Mouse (Mus musculus) embryonic fibroblast, embryonic 13.5 days (primary cell): ENCODE measurements around the gene Vmn1r22. TPM values are rescaled to one million over a fixed set of nuclear protein-coding genes. Genes with fewer than 3 reads are reported as not detected.
"Not testable (repeated sequence)": the region's sequence is repeated elsewhere in the genome, so short reads cannot be mapped to it uniquely, and the experiment has no call there.

Experiments
- H3K27ac ChIP-seq: 2 replicates; pipeline ENCODE4 v1.5.1; 2012; ENCODE audit warnings: low read length, control low read depth, inconsistent platforms; ENCODE audit not compliant: insufficient read depth
- H3K4me1 ChIP-seq: 2 replicates; pipeline ENCODE4 v1.6.1; 2011; ENCODE audit warnings: low read length; ENCODE audit not compliant: control insufficient read depth, insufficient read depth
- H3K4me3 ChIP-seq: 2 replicates; pipeline ENCODE4 v1.5.1; 2011; ENCODE audit warnings: mild to moderate bottlenecking, control low read depth, low read length; ENCODE audit not compliant: insufficient read depth
- CTCF ChIP-seq: IDR thresholded peaks from 2 replicates; pipeline ENCODE4 v1.5.1; 2011; ENCODE audit warnings: mild to moderate bottlenecking, control low read depth, low read length, moderate library complexity, borderline replicate concordance; ENCODE audit not compliant: insufficient read depth
- POLR2A ChIP-seq: IDR thresholded peaks from 2 replicates; pipeline ENCODE4 v1.6.1; 2011; ENCODE audit warnings: low read depth, mild to moderate bottlenecking, control low read depth, low read length, moderate library complexity
- polyA plus RNA-seq: library from polyadenylated mRNA; stranded (reverse); fragments of >200 nt; gene quantifications from 2 replicates; pipeline ENCODE4 v1.2.4, GENCODE M21; 2011; ENCODE audit warnings: low read depth; ENCODE audit not compliant: missing spikeins, insufficient read length

The Vmn1r22 gene
- not detected in 2 replicates for polyA plus RNA-seq

DNA sequence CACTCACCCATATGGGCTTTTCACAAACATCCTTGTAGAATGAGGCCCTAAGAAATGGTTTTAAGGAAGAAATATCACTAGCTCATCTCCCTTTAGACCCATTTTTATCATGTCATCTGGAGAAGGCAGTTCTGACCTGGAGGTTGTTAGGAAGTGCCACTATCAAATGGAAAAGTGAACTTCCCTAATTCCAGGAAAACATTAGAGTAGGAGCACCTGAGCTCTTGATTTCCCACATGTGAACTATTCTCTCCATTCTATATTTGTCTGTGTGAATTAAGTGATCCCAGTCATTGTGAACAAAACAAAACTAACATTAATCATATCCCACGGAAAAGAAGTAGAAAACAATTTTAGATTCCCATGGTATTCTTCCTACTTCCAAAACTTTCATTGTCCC is at the start of gene Vmn1r22:
Gene Vmn1r22, minus strand, starts transcription at position 101 of the 400 bp plus-strand sequence.
- Histone ChIP-seq H3K27ac (no peak within 1 kb of the TSS), H3K4me3 (no peak within 1 kb of the TSS), H3K4me1 (no peaks in the 10 kb centered on the region)
- TF ChIP-seq CTCF: no peak
- no peak for TF ChIP-seq POLR2A

DNA sequence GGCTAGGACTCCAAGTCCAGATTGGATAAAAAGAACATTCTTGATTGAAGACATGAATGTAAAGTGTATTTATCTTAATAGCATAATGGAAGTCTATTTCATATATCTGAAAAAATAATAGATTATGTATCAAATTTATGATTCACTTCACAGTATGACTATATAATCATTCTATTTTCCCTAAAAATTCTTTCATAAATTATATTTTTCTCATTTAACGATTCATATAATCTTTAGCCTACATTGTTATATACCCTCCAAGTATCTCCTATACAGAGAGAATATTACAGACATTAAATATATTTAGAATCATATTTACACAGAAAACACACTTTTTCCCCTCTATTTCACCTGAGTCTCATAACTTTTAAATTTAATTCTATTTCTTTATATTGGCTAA is 18.9 kb upstream of the Vmn1r22 start, which contains the start of gene Vmn1r23:
Gene Vmn1r23, minus strand, starts transcription at position 101 of the 400 bp plus-strand sequence.
- H3K4me1 ChIP-seq: no peaks in the 10 kb centered on the region
- no peak within 1 kb of the TSS for H3K27ac ChIP-seq
- TF ChIP-seq CTCF: no peak
- no peak for TF ChIP-seq POLR2A
- no peak within 1 kb of the TSS for H3K4me3 ChIP-seq

DNA sequence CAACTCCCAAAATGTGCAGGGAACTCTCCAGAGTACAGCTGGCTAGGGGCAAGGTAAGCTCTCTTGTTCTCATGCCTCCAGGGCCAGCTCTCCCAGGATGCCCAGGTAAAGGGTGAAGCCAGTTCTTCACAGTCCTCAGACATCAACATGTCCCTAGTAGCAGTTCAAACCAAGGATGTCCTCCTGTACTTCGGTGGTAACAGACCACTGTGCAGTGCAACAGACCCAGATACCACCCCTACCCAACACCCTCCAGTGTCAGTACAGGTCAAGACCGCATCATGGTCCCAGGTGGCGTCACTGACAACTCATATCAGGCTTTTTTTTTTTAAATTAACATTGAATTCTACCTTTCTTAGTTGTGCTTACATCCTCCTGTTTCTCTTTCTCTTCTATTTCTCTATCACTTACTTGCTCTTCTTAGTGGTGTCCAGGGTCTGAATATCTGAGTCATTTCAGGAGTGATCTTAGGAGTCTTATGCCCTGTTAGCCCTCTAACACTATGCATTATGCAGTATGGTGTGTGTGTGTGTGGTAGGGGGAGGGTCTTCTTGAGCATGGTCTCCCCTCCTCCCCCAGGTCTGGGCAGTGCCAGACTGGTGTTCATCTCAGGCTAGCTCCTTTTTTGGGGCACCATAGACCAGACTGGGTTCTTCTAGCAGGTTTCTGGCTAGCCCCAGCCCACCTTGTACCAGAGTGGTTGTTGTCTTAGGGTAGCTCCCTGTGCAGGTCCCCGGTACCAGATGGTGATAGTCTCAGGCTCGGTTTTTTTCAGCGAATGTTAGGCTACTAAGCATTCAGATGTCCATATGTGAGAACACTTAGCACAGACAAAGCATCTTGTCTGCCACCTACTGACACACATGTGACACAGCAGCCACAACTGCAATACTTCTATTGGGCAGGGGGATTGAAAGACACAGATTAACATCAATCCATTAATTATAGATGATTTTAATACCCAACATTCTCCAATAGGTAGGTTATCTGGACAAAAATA is 48.5 kb downstream of the Vmn1r22 start:
- H3K4me1 ChIP-seq: no peaks in the 10 kb centered on the region
- TF ChIP-seq CTCF (no peak), POLR2A (no peak)
- no peak overlapping the region for H3K27ac ChIP-seq
- no peak overlapping the region for H3K4me3 ChIP-seq

DNA sequence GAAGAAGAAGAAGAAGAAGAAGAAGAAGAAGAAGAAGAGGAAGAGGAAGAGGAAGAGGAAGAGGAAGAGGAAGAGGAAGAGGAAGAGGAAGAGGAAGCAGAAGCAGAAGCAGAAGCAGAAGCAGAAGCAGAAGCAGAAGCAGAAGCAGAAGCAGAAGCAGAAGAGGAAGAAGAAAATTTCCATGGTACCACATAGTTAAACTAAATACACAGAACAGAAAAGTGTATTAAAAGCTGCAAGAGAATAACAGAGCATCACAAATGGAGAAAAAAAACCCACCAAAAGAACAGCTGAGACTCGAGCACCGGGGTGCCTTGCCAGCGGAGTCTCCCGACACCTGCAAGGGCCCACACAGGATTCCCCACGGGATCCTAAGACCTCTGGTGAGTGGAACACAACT is 56.7 kb downstream of the Vmn1r22 start:
- not testable (repeated sequence) for H3K4me3 ChIP-seq, H3K4me1 ChIP-seq, H3K27ac ChIP-seq

DNA sequence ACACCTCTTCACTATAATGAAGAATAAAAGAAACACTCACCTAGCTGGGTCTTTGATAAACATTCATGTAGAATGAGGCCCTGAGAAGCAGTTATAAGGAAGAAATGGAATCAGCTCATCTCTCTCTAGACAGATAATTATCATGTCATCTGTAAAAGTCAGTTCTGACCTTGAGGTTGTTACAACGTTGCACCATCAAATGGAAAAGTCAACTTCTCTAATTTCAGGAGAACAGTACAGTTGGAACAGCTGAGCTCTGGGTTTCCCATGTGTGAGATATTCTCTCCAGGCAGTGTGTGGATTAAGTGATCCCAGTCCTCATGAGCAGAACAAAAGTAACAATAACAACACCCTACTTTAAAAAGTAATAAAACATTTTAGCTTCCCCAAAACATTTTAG is 57.5 kb downstream of the Vmn1r22 start, which contains the start of gene Vmn1r21:
Gene Vmn1r21, minus strand, starts transcription at position 58 of the 400 bp plus-strand sequence.
- no peaks in the 10 kb centered on the region for H3K4me1 ChIP-seq
- no peak within 1 kb of the TSS for H3K4me3 ChIP-seq
- TF ChIP-seq POLR2A (no peak), CTCF (no peak)
- H3K27ac ChIP-seq: no peak within 1 kb of the TSS

Other genes with a start within 250 kb of the Vmn1r22 start
- 6.5 and 7.1 TPM in 2 replicates for gene Pyurf, start 215.9 kb downstream of the Vmn1r22 start, polyA plus RNA-seq
- gene Lancl2, start 205.5 kb downstream of the Vmn1r22 start, polyA plus RNA-seq: 17.3 and 23.2 TPM in 2 replicates
- 52.2 and 52.5 TPM in 2 replicates for gene Vopp1, start 82.9 kb downstream of the Vmn1r22 start, polyA plus RNA-seq
- gene Vmn1r21, start 57.7 kb downstream of the Vmn1r22 start, polyA plus RNA-seq: not detected in 2 replicates
- not detected in 2 replicates for gene Vmn1r23, start 18.8 kb upstream of the Vmn1r22 start, polyA plus RNA-seq
- not detected in 2 replicates for gene Vmn1r24, start 53.5 kb upstream of the Vmn1r22 start, polyA plus RNA-seq
- not detected in 2 replicates for gene Vmn1r25, start 72.8 kb upstream of the Vmn1r22 start, polyA plus RNA-seq
- not detected in 2 replicates for gene Vmn1r26, start 107.1 kb upstream of the Vmn1r22 start, polyA plus RNA-seq